Mouse (Mus musculus) right cerebral cortex, postnatal 14 days (tissue): ENCODE measurements around the gene Megf6.
A peak's percentile ranks its signal among the peaks of the same experiment; 100 is the strongest.

Experiments used
- DNase-seq: peaks from one replicate; pipeline ENCODE4 v3.0.0; 2022

Gene Megf6

DNA sequence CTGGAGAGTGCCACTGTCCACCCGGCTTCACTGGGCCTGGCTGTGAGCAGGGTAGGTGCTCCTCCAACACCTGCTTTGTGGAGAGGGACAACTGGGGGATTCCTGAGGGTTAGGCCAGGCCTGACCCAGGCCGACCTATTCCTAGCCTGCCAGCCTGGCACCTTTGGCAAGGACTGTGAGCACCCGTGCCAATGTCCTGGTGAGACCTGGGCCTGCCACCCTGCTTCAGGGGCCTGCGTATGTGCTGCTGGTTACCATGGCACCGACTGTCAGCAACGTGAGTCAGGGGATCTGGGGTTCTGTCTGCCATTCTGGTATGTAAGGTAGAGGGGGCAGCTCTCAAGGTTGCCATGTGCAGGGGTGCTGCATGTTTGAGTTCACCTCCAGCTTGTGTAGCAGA, 97.0 kb downstream of the Megf6 start:
- no peak for DNase-seq

DNA sequence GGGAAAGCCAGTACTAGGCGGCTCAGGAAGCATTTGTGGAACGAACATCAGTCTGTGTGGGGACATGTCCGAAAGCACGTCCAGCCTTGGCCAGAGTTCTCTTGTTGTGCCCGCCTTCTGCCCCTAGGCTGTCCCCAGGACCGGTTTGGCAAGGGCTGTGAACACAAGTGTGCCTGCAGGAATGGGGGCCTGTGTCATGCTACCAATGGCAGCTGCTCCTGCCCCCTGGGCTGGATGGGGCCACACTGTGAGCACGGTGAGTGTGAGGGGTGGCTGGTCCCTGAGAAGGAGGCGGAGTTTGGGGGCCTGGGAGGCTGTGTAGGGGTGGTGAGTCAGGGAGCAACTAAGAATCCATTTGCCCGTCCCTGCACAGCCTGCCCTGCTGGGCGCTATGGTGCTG, 99.0 kb downstream of the Megf6 start:
- no peak for DNase-seq

DNA sequence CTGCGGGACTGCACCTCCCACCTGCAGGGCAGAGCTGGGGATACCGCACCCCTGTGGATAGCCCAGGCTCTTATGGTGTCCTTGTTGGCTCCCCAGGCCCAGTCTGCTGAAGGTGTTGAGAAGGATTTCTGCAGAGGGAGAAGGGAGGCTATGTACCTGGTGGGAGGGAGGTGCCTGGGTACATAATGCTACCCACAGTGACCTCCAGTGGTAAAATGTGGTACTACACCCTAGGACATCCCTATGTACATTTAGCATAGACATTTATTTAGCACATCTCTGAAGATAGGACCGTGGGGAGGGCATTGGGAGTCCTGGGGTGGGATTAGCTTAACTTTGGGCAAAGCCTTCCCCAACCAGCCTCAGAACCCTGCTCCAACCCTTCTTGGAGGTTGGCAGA, 102.5 kb downstream of the Megf6 start:
- DNase-seq: peak; percentile 63

DNA sequence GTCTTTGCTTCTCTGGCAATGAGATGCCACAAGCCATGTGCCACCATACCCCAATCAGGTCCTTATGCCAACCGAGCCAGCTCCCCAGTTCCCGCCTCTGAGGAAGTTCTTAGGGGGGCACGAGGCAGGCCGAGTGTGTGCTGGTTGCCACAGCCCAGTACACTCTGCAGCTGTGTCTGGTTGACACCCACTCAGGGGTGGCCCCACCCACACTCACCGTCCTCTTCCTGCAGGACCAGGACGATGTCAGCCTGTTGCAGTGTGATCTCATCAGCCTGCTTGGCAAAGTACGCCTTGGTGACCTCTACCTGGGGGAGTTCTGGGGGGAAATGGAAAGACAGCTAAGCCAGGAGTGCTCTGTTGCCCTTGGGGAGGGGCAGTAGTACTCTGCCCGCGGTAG, 109.0 kb downstream of the Megf6 start:
- DNase-seq: no peak

DNA sequence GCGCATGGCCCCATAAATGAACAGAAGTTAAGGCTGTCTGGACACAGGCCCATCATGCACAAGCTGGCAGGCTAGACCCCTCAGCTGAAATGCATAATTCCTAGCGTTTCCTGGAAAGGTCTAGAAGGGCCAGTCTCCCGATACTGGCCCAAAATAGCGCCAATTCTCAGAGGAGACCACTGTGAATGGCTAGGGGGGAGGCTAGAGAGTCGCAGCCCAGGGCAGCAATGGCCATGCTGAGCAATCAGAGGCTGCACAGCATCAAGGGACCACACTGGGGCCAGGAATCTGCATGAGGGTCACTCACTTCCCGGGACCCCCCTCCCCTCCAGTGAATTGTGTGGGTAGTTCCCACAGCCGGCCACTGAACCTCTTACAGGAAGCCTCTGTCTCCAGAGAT, 113.1 kb downstream of the Megf6 start:
- DNase-seq: no peak

DNA sequence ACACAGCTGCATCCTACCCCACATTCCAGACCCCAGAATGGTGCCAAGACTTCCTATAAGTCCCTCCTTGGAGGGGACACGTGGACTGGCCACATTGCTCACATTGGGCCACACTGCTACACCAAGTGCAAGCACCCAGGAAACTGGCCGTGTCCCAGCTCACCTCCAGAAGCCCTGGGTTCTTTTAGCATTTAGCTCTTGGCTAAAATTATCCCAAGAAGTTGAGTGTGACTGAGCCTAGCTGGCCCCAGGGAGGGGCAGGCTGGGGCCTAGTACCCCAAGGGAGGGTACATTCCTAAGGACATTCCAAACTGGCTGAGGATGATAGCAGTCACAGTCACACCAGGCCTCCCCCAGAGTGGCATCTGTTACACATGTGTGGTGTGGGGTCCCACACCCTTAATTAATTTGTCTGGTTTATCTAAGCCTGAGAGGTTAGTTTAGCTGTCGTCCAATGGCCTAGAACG, 123.2 kb downstream of the Megf6 start:
- DNase-seq: no peak

DNA sequence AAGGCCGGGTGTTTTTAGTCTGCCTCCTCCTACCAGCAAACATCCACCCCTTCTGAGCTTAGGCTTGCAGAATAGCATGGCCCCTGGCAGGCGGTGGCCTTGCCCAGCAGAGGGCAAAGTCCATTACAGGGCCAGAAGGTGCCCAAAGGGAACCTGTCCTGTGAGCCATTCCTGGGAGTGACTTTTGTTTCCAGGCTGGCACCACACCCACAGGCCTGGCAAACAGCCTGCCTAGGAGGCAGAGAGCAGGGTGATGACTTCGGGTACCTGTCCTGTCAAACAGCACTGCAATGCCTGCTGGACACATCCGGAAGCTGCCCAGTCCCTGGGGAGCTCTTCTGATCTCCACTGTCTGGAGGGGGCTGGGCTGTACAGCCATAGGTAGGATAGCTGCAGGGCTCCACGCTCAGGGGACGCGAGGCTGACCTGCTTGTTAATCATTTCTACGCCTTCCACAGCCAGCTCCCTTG, 123.8 kb downstream of the Megf6 start:
- DNase-seq: no peak

DNA sequence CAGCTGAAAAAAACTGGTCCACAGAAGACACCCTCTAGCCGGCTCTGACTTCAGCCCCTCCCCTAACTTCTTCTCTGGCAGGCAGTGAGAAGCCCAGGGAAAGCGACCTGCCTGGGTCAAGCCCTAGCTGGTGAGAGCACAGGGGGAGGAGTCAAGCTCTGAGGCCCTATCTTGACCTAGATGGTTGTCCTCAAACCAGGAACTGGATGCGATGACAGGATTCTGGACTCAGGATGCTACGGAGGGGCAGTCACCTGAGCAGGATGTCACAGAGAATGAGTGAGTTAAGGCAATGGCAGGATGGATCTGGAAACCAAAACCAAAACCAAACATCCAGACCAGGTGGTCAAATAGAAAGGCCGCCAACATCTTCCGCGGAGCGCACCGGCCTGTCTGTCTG, 127.2 kb downstream of the Megf6 start:
- DNase-seq: no peak

DNA sequence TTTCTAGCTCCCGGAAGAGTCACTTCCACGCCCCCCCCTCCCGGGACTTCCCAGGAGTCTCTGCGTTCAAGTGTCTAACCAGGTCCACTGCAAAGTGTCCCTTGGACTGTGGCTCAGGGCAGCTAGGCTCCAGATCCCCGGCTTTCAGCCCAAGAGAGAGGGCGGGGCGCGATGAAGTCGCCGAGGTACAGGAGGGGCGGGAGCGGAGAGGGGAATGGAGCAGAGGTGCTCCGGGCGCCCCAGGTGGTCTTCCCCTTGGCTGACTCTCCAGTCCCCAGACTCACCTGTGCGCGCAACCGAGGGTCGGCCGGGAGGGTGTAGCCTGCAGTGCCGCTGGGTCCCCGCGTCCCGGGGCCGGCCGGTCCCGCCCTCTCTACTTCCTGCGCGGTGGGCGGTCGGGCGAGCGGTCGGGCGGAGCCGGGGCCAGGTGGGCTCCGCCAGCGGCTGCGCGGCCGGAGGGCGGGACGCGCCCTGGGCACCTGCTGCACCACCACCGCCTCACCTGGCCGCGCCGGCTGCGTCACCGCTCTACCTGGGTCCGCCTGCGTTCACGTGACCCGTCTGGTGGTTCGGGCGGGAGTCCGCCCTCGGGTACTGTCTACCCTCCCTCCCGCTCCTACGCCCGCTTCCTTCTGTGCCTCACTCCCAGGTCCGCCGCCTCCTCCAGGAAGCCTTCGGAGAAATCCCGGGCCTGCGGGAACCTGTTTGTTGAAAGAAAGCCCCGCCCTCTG, 129.2 kb downstream of the Megf6 start:
- DNase-seq: no peak

DNA sequence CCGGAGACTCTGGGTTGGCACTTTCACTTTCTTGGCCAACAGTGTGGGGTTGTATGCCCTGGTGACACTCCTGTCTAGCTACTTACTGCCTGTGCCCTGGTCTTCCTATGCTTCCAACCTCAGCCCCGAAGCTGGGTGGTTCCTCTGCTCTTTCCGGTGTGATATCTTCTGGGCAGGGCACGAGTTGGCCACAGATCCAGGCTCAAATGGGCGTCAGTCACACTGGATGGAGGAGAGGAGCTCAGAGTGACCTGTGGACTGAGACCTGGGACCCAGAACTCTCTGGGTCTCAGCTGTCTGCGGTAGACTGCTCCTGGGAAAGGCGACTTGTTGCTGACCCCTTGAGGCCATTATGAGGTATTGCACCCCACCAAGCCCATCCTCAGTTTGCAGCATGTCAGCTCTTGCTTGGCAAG, 130.9 kb downstream of the Megf6 start, which contains the start of gene Arhgef16:
Gene Arhgef16, minus strand, starts transcription at position 211 of the 416 bp plus-strand sequence.
- DNase-seq: peak; percentile 33

DNA sequence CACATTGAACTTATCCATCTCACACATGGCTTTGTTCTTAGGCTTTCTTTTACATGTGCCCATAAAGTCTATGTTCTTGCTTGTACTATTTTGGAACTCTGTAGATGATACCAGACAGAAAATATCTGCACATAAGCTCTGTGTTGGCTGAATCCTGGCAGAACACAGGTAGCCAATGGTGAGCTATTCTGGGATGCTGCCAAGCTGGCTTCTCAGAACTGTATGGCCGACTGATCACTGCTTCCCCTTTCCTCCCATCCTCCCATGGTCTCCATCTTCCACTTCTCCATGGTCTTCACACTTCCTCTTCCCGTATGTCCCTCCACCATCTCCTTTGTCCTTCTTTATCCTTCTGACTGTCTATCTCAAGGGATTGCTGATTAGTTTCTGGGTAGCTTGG, 138.6 kb downstream of the Megf6 start:
- no peak for DNase-seq

DNA sequence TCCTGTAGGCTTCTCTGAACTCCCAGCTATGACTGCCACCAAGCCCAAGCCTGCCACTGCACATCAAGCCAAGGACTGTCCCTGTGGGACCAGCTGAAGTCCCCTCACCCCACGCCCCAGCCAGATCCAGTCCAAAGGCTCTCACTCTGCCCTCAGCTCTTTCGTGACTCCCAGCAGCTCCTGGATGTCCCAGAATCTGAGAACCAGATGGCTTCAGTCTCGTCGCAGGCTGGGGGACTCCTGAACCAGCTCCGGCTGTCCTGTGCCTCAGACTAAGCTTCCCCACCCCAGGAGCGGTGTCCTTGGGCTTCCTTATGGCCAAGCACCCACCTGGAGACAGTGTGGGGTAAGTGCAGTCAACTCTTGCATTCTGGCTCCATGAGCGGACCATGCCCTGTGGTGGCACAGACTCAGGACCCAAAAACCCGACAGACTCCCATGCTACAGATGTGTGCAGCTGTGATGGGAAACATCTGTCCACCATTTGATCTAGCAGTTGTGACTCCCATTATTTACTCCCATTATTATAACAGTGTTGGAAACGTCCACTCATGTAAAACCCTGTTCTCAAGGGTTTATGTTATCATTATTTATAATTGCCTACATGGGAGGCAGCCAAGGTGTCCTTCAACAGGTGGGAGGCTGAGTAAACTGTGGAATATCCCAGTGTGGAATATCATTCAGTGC, 140.2 kb downstream of the Megf6 start:
- no peak for DNase-seq

DNA sequence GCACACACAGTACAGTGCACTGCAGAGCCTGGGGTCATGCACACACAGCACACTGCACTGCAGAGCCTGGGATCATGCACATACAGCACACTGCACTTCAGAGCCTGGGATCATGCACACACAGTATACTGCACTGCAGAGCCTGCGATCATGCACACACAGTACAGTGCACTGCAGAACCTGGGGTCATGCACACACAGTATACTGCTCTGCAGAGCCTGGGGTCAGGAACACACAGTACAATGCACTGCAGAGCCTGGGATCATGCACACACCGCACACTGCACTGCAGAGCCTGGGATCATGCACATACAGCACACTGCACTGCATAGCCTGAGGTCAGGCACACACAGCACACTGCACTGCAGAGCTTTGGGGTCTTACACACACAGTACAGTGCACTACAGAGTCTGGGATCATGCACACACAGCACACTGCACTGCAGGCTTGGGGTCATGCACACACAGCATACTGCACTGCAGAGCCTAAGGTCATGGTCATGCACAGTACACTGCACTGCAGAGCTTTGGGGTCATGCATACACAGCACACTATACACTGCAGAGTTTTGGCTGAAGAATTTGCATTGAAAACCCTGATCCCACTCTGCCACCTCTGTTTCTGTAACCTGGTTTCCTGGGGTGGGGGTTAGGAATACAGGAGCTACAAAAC, 141.7 kb downstream of the Megf6 start:
- no peak for DNase-seq

DNA sequence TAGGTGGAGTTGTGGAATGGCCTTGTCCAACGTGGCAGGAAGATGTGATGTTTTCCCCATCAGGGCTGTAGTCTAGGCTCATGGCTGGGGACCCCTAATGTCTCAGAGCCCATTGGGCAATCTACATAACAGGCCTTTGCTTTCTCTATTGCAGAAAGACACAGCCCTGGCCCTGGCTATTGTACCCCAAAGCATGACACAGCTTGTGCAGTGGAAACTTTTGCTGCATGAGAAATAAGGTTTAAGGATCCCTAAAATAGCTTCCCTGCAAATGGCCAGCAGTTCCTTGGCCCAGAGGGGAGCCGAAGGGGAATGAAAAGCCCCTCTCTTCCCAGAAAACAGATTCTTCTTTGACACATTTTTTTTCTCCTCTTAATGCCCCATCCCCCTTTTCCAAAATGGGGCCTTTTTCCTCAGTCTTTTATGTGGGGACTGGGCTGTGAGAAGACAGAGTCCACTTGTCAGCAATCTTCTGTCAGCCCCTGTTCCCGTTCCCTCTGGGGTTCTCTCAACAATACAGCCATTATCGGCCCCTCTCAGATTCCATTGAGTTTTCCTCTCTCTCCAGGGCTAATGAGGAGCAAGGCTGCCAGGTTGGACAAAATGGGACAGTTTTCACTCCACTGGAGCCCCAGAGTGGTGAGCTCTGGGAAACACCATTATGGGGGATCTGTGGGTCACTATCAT, 142.5 kb downstream of the Megf6 start:
- DNase-seq: no peak

DNA sequence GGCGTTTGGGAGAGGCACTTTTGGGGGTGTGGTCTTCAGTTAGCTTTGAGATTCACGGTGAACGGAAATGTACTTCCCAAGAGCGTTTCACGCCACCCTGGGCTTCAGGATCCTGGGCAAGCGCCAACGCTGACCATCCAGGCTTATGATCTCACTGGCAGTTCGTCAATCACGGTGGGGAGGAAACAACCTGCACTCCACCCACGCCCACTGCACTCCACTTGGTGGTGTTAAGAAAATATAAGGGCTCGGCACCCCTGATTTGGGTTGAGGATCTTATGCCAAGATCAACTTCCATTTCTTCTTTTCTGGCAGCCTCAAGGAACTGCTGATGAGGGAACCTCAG, 143.1 kb downstream of the Megf6 start:
- no peak for DNase-seq
